Mouse (Mus musculus): ENCODE results near the gene Tcte2.

- TF ChIP-seq POLR2A (IDR thresholded peaks at IDR 0.05; ENCODE audit: borderline replicate concordance, insufficient read depth, low read length) (no peak), CTCF (IDR thresholded peaks at IDR 0.05; ENCODE audit: borderline replicate concordance, insufficient read depth, low read depth, low read length) (no peak)
These were observed 65.7 kb downstream of the Tcte2 start for GRCm38 (mm10) chr17:13695881-13696280.

All from cerebellum, adult 2 months (tissue).